ENCODE assay signal across 17 mouse cellular contexts in genomic region chr16:85071248-85071647, GRCm38 (mm10).
DNase-seq lines count a peak whose midpoint lies in the region; ATAC-seq and TF ChIP-seq lines count a peak whose summit lies in the region.
"Had no signal": no experiment of that assay in that cellular context is flagged by ENCODE, and none has a peak within 500 bp of the region (broad histone marks: within the 10 kb centered on the region; RNA-seq: fewer than 3 reads in every experiment).

No protein-coding gene starts in this region.

- no peak overlapping the region for H3K9ac ChIP-seq in kidney, embryonic 16.5 days (replicated peaks; ENCODE audit: low read length)
- H3K9ac ChIP-seq: limb, embryonic 13.5 days; liver, embryonic 13.5 days; midbrain, embryonic 13.5 days; neural tube, embryonic 15.5 days had no signal

- no peaks in the 10 kb centered on the region for H3K27me3 ChIP-seq in Patski
- no peaks in the 10 kb centered on the region for H3K27me3 ChIP-seq in kidney, embryonic 16.5 days (ENCODE audit: insufficient read depth, low read length)
- H3K27me3 ChIP-seq: limb, embryonic 13.5 days; liver, embryonic 13.5 days; midbrain, embryonic 13.5 days; neural tube, embryonic 15.5 days had no signal

- DNase-seq in Patski (ENCODE audit: low read depth, low spot score) = no peak
- no peak for DNase-seq in cerebellum, adult 11-12 months
- no peak for DNase-seq in heart, postnatal 14 days
- DNase-seq in thymus, postnatal 36 days = no peak
- DNase-seq: adrenal gland, postnatal 14 days; cerebellum, adult 8-10 months; gastrocnemius, postnatal 36 days; liver, embryonic 13.5 days; right cerebral cortex, postnatal 14 days had no signal

- peak; percentile 56 for ATAC-seq in Patski
- peak; percentile 93 for ATAC-seq in kidney, embryonic 16.5 days (ENCODE audit: low FRiP score, low TSS enrichment)
- peak; percentile 13 for ATAC-seq in megakaryocyte, adult 5-6 weeks (ENCODE audit: poor library complexity, severe bottlenecking)
- ATAC-seq: activated CD4-positive, CD25-positive, alpha-beta regulatory T cell, adult 4 months; midbrain, embryonic 13.5 days had no signal

- intact Hi-C loops in heart, postnatal 14 days (cut with DNase I) = no loop called here

- in situ Hi-C loops in Patski (cut with MboI; ENCODE audit: low pct_unique_long_range_greater_than_20kb) = no loop called here

- CTCF ChIA-PET in Patski (lab: Charles Lee) = no interaction called here

- no peaks in the 10 kb centered on the region for H3K9me3 ChIP-seq in kidney, embryonic 16.5 days (ENCODE audit: low read length)
- H3K9me3 ChIP-seq: embryonic facial prominence, embryonic 10.5 days; limb, embryonic 13.5 days; liver, embryonic 13.5 days; midbrain, embryonic 13.5 days; neural tube, embryonic 15.5 days had no signal

- POLR2A ChIA-PET in Patski (lab: Charles Lee) = no interaction called here

- H3K4me2 ChIP-seq in kidney, embryonic 16.5 days (replicated peaks; ENCODE audit: low read depth, low read length) = no peak overlapping the region
- H3K4me2 ChIP-seq: limb, embryonic 13.5 days; liver, embryonic 13.5 days; midbrain, embryonic 13.5 days; neural tube, embryonic 15.5 days had no signal

- peaks cover 28% of the 10 kb centered on the region for H3K4me1 ChIP-seq in bone marrow macrophage, adult 2 months (ENCODE audit: control insufficient read depth, insufficient read depth, low read length)
- 0 out of 2 replicates have a peak, but pooled peaks cover 4% of the 10 kb centered on the region for H3K4me1 ChIP-seq in kidney, embryonic 16.5 days (ENCODE audit: insufficient read depth, low read length)
- H3K4me1 ChIP-seq: embryonic facial prominence, embryonic 10.5 days; limb, embryonic 13.5 days; liver, embryonic 13.5 days had no signal

- TF ChIP-seq POLR2A in bone marrow macrophage, adult 2 months (IDR thresholded peaks at IDR 0.05; ENCODE audit: borderline replicate concordance, low read depth, low read length) = no peak

- peak overlapping the region; percentile 84 for H3K27ac ChIP-seq in bone marrow macrophage, adult 2 months (ENCODE audit: insufficient read depth, low read depth, low read length)
- peak overlapping the region; percentile 67; the same call in 1 of the 2 replicates for H3K27ac ChIP-seq in kidney, embryonic 16.5 days (ENCODE audit: low read length)
- H3K27ac ChIP-seq: embryonic facial prominence, embryonic 10.5 days; limb, embryonic 13.5 days; liver, embryonic 13.5 days; midbrain, embryonic 13.5 days; neural tube, embryonic 15.5 days had no signal

- peak overlapping the region; percentile 31 for H3K4me3 ChIP-seq in bone marrow macrophage, adult 2 months (ENCODE audit: insufficient read depth, low read length)
- H3K4me3 ChIP-seq in kidney, embryonic 16.5 days (ENCODE audit: low read length) = no peak overlapping the region
- H3K4me3 ChIP-seq: embryonic facial prominence, embryonic 10.5 days; limb, embryonic 13.5 days; liver, embryonic 13.5 days; midbrain, embryonic 13.5 days; neural tube, embryonic 15.5 days had no signal

- 73% methylated on average over 1 of the region's 1 CpGs for WGBS in kidney, embryonic 16.5 days

- TF ChIP-seq CTCF in Patski (IDR thresholded peaks at IDR 0.05) = no peak
- TF ChIP-seq CTCF in bone marrow macrophage, adult 2 months (IDR thresholded peaks at IDR 0.05; ENCODE audit: low read depth, low read length) = no peak

- peaks cover 29% of the 10 kb centered on the region for H3K36me3 ChIP-seq in kidney, embryonic 16.5 days (ENCODE audit: insufficient read depth, low read length)
- H3K36me3 ChIP-seq: liver, embryonic 13.5 days had no signal

Comparison
In these comparisons a context has a peak if more than half of its experiments do, and no peak if none do; other contexts are left out.
1. ATAC-seq: peak in every context shown above with its lines; median percentile 93 in kidney, embryonic 16.5 days; 56 in Patski; 13 in megakaryocyte, adult 5-6 weeks.